Mouse (Mus musculus) MEL (cell line): ENCODE measurements around the gene Nmrk1. TPM values are rescaled to one million over a fixed set of nuclear protein-coding genes. Genes with fewer than 3 reads are reported as not detected.

Experiments used
- DNase-seq: peaks from one replicate; pipeline ENCODE4 v3.0.0; 2011; ENCODE audit warnings: low read depth, low spot score
- H3K27ac ChIP-seq: 2 replicates; pipeline ENCODE4 v1.5.1; 2012; ENCODE audit warnings: low read depth, mild to moderate bottlenecking, control low read depth, low read length, moderate library complexity; ENCODE audit not compliant: control insufficient read depth
- H3K27me3 ChIP-seq, 2 experiments: fragments of 150-350 bp in 1 of 2; sonication (generic) in 1 of 2; 2 replicates each; pipeline ENCODE4 v1.6.1; 2012; ENCODE audit warnings: low read length in 2 of 2, mild to moderate bottlenecking in 2 of 2, improper control_type of control experiment in 1 of 2, moderate library complexity in 1 of 2; ENCODE audit not compliant: insufficient read depth in 2 of 2, control insufficient read depth in 1 of 2
- H3K36me3 ChIP-seq, 2 experiments: 2 replicates each; pipeline ENCODE4 v1.6.1; 2012 to 2014; ENCODE audit warnings: low read length in 2 of 2, improper control_type of control experiment in 1 of 2, inconsistent platforms in 1 of 2, mild to moderate bottlenecking in 1 of 2; ENCODE audit not compliant: insufficient read depth in 2 of 2, control insufficient read depth in 1 of 2
- H3K4me1 ChIP-seq, 2 experiments: fragments of 150-350 bp in 1 of 2; sonication (generic) in 1 of 2; 2 replicates each; pipeline ENCODE4 v1.6.1; 2012; ENCODE audit warnings: low read length in 2 of 2, improper control_type of control experiment in 1 of 2, mild to moderate bottlenecking in 1 of 2; ENCODE audit not compliant: insufficient read depth in 2 of 2, control insufficient read depth in 1 of 2
- H3K4me3 ChIP-seq, 2 experiments: fragments of 150-350 bp in 1 of 2; sonication (generic) in 1 of 2; 2 replicates each; pipeline ENCODE4 v1.5.1; 2012; ENCODE audit warnings: low read depth in 2 of 2, low read length in 2 of 2, mild to moderate bottlenecking in 2 of 2, moderate library complexity in 2 of 2, control low read depth in 1 of 2, improper control_type of control experiment in 1 of 2; ENCODE audit not compliant: control insufficient read depth in 1 of 2, insufficient read depth in 1 of 2
- H3K79me2 ChIP-seq: 2 replicates; pipeline ENCODE4 v1.6.1; 2012; ENCODE audit warnings: mild to moderate bottlenecking, low read length, moderate library complexity; ENCODE audit not compliant: control insufficient read depth, poor library complexity, insufficient read depth
- H3K9ac ChIP-seq: 2 replicates; pipeline ENCODE4 v1.6.1; 2012; ENCODE audit warnings: low read depth, mild to moderate bottlenecking, control low read depth, low read length, moderate library complexity; ENCODE audit not compliant: control insufficient read depth, poor library complexity, severe bottlenecking
- H3K9me3 ChIP-seq: fragments of 150-350 bp; sonication (generic); replicated peaks from 2 replicates; pipeline ENCODE4 v1.6.1; 2012; ENCODE audit warnings: mild to moderate bottlenecking, low read length, improper control_type of control experiment, moderate library complexity; ENCODE audit not compliant: insufficient read depth
- BHLHE40 ChIP-seq: IDR thresholded peaks from 2 replicates; pipeline ENCODE4 v1.6.1; 2012; ENCODE audit warnings: low read depth, mild to moderate bottlenecking, inconsistent platforms, low read length, improper control_type of control experiment, borderline replicate concordance
- E2F4 ChIP-seq: IDR thresholded peaks from 2 replicates; pipeline ENCODE4 v1.6.1; 2011; ENCODE audit warnings: low read depth, low read length, improper control_type of control experiment, borderline replicate concordance
- EP300 ChIP-seq, 2 experiments: IDR thresholded peaks; 2 replicates each; pipeline ENCODE4 v1.6.1; 2011; ENCODE audit warnings: improper control_type of control experiment in 2 of 2, low read length in 2 of 2, low read depth in 1 of 2, mild to moderate bottlenecking in 1 of 2
- ETS1 ChIP-seq: IDR thresholded peaks from 2 replicates; pipeline ENCODE4 v1.6.1; 2012; ENCODE audit warnings: low read depth, mild to moderate bottlenecking, inconsistent platforms, low read length, improper control_type of control experiment, moderate library complexity
- GATA1 ChIP-seq: IDR thresholded peaks from 2 replicates; pipeline ENCODE4 v1.6.1; 2011; ENCODE audit warnings: low read depth, low read length, improper control_type of control experiment
- MAFK ChIP-seq: IDR thresholded peaks from 2 replicates; pipeline ENCODE4 v1.6.1; 2011; ENCODE audit warnings: low read depth, mild to moderate bottlenecking, low read length, improper control_type of control experiment, borderline replicate concordance
- MAZ ChIP-seq: IDR thresholded peaks from 2 replicates; pipeline ENCODE4 v1.6.1; 2012; ENCODE audit warnings: low read depth, mild to moderate bottlenecking, inconsistent platforms, low read length, improper control_type of control experiment
- MXI1 ChIP-seq: IDR thresholded peaks from 2 replicates; pipeline ENCODE4 v1.6.1; 2011; ENCODE audit warnings: mild to moderate bottlenecking, low read depth, low read length, improper control_type of control experiment
- MYB ChIP-seq: IDR thresholded peaks from 2 replicates; pipeline ENCODE4 v1.6.1; 2011; ENCODE audit warnings: mild to moderate bottlenecking, low read depth, low read length, improper control_type of control experiment
- MYC ChIP-seq: IDR thresholded peaks from 2 replicates; pipeline ENCODE4 v1.6.1; 2011; ENCODE audit warnings: low read depth, mild to moderate bottlenecking, low read length, improper control_type of control experiment, moderate library complexity
- POLR2A ChIP-seq, 2 experiments: IDR thresholded peaks; 2 replicates each; pipeline ENCODE4 v1.6.1; 2011 to 2012; ENCODE audit warnings: low read length in 2 of 2, mild to moderate bottlenecking in 2 of 2, control low read depth in 1 of 2, improper control_type of control experiment in 1 of 2, low read depth in 1 of 2, moderate library complexity in 1 of 2; ENCODE audit not compliant: control insufficient read depth in 1 of 2, insufficient read depth in 1 of 2, poor library complexity in 1 of 2
- POLR2AphosphoS2 ChIP-seq: IDR thresholded peaks from 2 replicates; pipeline ENCODE4 v1.6.1; 2011; ENCODE audit warnings: low read length, improper control_type of control experiment
- SIN3A ChIP-seq: IDR thresholded peaks from 2 replicates; pipeline ENCODE4 v1.6.1; 2012; ENCODE audit warnings: low read length, improper control_type of control experiment, inconsistent platforms
- TAL1 ChIP-seq: IDR thresholded peaks from 2 replicates; pipeline ENCODE4 v1.6.1; 2012; ENCODE audit warnings: mild to moderate bottlenecking, inconsistent platforms, low read length, moderate library complexity, mixed read lengths
- TBP ChIP-seq: IDR thresholded peaks from 2 replicates; pipeline ENCODE4 v1.8.0; 2011; ENCODE audit warnings: low read depth, low read length, improper control_type of control experiment
- TCF12 ChIP-seq: IDR thresholded peaks from 2 replicates; pipeline ENCODE4 v1.6.1; 2014; ENCODE audit warnings: low read depth, mild to moderate bottlenecking, inconsistent platforms, low read length, improper control_type of control experiment, moderate library complexity
- USF1 ChIP-seq: IDR thresholded peaks from 2 replicates; pipeline ENCODE4 v1.6.1; 2014; ENCODE audit warnings: low read depth, mild to moderate bottlenecking, inconsistent platforms, low read length, improper control_type of control experiment, moderate library complexity
- ZKSCAN1 ChIP-seq: IDR thresholded peaks from 2 replicates; pipeline ENCODE4 v1.6.1; 2012; ENCODE audit warnings: low read depth, mild to moderate bottlenecking, inconsistent platforms, low read length, improper control_type of control experiment, moderate library complexity
- ZMIZ1 ChIP-seq: IDR thresholded peaks from 2 replicates; pipeline ENCODE4 v1.6.1; 2012; ENCODE audit warnings: low read depth, mild to moderate bottlenecking, inconsistent platforms, low read length, improper control_type of control experiment, moderate library complexity
- polyA plus RNA-seq, 2 experiments: library from polyadenylated mRNA; stranded (reverse) in 1 of 2; unstranded in 1 of 2; fragments of >175 nt in 1 of 2; fragments of >200 nt in 1 of 2; gene quantifications; 2 replicates each; pipeline versions ENCODE4 v1.2.1 to v1.2.4; 2012; ENCODE audit warnings: low replicate concordance in 2 of 2, low read depth in 1 of 2; ENCODE audit not compliant: insufficient read length in 2 of 2, insufficient read depth in 1 of 2, missing spikeins in 1 of 2
- total RNA-seq: library from RNA; depleted of rRNA; stranded (reverse); fragments of 300-350 nt; gene quantifications from 2 replicates; pipeline ENCODE4 v1.2.3, GENCODE M21; 2012

Nmrk1 gene
- total and polyA plus RNA-seq, 3 experiments, result 18.5 to 22.5 TPM; not detected in 1

DNA sequence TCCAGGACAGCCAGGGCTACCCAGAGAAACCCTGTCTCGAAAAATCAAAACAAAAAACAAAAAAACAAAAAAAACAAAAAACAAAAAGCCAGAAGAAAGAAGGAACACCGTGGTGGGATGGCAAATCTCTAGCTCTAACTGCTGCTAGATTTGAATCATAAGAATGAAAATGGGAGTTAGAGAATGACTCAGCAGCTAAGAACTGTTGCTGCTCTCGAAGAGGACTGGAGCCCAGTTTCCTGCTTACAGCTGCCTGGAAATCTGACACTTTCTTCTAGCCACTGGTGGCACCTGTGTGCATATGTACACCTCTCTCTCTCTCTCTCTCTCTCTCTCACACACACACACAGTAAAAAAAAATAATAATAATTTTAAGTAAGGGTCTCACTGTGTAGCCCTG lies 14.6 kb downstream of the Nmrk1 start (continued):
- TF ChIP-seq ZKSCAN1, result peak; percentile 71; the same call in 1 of the 2 replicates
- TF ChIP-seq USF1, result no peak
- TF ChIP-seq E2F4, result no peak
- peak; percentile 86 for TF ChIP-seq ETS1

DNA sequence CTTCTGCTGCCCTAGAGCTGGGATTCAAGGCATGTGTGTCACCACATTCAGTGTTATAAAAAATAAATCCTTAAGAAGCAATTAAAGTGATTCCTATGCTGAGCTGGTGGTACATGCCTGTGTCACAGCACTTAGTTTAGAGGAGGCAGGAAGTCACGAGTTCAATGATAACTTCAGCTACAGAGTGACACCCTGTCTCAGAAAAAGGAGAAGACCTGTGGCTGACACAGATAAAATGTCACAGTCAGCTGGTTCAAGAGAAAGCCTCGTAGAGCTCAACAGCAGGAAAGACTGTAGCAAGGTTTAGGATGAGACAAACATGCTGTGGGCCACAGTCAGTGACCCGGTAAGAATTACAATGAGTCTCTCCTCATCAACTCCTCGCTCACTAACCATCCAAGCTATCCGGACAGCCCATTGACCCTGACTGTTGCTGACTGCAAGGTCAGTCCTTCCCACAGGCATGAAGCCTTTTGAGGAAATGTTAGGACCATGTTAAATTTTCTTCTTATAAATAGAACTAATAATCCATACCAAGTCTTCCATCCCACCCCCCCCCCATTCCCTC lies 15.2 kb downstream of the Nmrk1 start:
- peak; percentile 94 for DNase-seq
- H3K36me3 ChIP-seq, result peaks cover 3 to 76% of the 10 kb centered on the region in 2 experiments
- peak overlapping the region; percentile 97 for H3K27ac ChIP-seq
- TF ChIP-seq MXI1 (peak; percentile 80), SIN3A (peak; percentile 93), TAL1 (peak; percentile 94), USF1 (peak; percentile 88), TCF12 (peak; percentile 93), MAFK (no peak; the same call in 1 of the 2 replicates), GATA1 (peak; percentile 96), ETS1 (peak; percentile 100), TBP (peak; percentile 75), MYB (no peak), EP300 (IDR thresholded peaks at IDR 0.05; ENCODE audit: low read depth in 1 of 2, low read length in 2 of 2) (peak; percentile 90 to 95), MYC (peak; percentile 41; the same call in 1 of the 2 replicates), ZKSCAN1 (no peak), POLR2AphosphoS2 (no peak), MAZ (no peak), ZMIZ1 (no peak), BHLHE40 (peak; percentile 96), POLR2A (IDR thresholded peaks at IDR 0.05; ENCODE audit: control insufficient read depth in 1 of 2, insufficient read depth in 1 of 2, low read depth in 1 of 2, low read length in 2 of 2, poor library complexity in 1 of 2) (peak; percentile 23 to 59; a peak in 2 of 4 replicates)
- H3K4me3 ChIP-seq, result no peak overlapping the region
- peaks cover 50 to 57% of the 10 kb centered on the region in 2 experiments for H3K4me1 ChIP-seq
- no peaks in the 10 kb centered on the region for H3K27me3 ChIP-seq
- H3K9me3 ChIP-seq, result no peaks in the 10 kb centered on the region
- peak overlapping the region; percentile 59 for H3K9ac ChIP-seq
- no peaks in the 10 kb centered on the region; the same call in 1 of the 2 replicates for H3K79me2 ChIP-seq
